Mouse (Mus musculus): Measurements from ENCODE around the gene Svs1.
"Not testable (repeated sequence)": the region's sequence is repeated elsewhere in the genome, so short reads cannot be mapped to it uniquely, and the experiment has no call there.

The Svs1 gene

DNA sequence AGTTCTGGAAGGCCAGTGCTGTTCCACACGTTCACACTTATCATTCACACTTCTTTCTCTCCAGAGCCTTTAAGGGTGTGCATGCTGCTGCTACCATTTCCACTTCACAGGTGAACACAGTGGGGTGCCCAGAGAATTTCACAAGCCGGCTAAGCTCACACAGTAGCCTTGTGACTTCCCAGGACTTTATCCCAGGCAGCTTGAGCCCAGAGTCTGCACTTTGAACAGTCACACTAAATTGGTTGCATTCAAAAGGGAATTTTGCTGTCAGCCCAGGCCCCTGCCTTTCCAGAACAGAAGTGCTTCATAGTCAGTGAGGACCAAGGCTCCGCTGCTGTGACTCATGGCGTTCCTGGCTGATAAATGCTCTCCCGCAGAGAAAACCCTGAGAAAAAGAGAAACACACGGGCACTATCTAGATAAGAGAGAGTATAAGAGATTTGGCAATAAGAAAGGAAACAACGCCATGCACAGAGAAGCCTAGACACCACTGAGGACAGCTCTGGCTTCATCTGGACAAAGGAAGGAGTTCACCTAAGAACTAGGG is at the start of gene Svs1:
Gene Svs1 (plus strand): TSS at position 418 of the 547 bp plus-strand sequence.
- no peak for DNase-seq (ENCODE audit: extremely low spot score, low read depth, low spot score)

DNA sequence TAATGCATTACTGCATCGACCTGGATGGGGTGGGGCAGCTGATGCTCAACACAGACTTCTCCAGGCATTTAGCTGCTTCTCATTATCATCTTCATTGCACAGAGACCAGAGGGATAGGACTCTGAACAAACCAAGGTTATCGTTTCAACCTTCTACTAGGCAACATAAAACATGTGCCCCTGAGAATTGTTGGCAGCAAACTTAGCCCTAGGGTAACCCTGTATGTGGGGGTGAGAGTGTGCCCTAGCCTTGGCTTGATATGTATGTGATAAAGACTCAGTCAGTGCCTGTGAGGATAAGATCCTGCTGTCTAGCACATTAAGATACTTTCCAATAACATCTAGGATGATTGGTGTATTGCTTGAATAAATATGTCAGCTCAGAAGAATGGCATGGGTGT is 37.1 kb upstream of the Svs1 start:
- no peak for DNase-seq (ENCODE audit: extremely low spot score, low read depth, low spot score)

DNA sequence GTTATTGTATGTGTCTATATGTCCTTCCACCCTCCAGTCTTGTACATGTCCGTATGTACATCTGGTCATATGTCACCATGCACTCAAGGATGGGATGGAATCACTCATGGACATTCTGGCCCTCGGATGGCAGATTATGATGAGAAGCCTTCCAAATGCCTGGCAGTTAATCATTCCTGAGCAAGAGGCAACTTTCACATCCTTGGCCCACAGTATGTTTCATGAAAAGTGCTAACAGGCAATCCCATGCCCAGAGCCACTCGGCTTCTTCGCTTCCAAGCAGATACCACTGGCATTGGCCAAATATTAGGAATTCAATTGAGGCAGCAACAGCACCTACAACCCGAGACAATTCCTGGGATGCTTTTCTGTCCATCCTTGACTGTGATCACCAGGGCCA is 36.0 kb upstream of the Svs1 start:
- DNase-seq (ENCODE audit: extremely low spot score, low read depth, low spot score): no peak

DNA sequence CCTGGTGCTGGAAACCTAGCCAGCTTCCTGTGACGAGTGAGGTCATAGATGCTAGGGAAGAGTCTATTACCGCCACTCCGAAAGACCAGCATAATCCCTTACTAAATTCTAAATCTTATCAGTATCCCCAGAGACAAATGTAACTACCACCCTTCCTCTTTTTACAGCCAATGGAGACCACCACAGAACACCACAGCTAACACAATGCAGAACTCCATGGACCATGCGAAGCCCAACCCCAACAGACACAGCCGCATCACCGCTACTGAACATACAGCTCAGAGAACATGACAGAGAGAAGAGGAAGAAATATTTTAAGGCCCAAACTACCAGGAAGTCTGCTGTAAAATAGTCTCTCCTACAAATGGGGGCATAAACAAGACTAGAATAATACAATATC is 35.0 kb upstream of the Svs1 start:
- no peak for DNase-seq (ENCODE audit: extremely low spot score, low read depth, low spot score)

DNA sequence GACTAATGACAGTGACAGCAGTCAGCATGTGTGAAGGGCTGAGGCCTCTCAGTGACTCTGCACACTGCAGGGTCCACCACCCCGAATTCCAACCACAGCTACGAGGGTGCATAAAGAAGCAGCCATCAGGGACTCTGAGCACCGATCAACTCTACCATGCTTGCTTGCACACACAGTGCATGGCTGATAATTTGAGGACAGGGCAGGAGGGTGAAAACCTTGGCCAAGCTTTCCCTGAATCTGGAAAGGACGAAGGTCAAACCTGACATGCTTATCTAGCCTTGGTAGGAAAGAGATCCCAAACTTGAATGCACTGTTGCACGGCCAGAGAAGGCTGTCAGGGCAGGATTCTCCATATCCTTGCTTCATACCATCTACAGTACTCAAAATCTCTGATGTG is 33.4 kb upstream of the Svs1 start:
- DNase-seq (ENCODE audit: extremely low spot score, low read depth, low spot score): no peak

DNA sequence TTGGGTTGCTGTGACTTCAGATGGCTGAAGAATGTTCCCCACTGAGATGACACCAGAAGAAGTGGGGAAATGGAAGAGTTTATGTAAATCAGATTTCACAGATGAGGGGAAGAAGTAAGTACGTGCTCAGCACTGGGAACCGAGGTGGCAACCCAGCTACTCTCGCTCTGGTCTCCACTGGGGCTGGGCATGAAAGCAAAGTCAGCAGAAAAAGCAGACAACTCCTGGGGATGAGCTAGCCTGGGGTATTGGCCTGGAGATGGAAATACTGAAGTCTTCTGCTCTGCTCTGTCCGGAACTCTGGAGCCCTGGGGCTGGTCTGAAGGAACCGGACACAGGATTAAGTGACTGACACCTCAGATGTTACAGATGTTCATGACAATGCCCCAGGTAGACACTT is 32.5 kb upstream of the Svs1 start:
- DNase-seq (ENCODE audit: extremely low spot score, low read depth, low spot score): no peak

DNA sequence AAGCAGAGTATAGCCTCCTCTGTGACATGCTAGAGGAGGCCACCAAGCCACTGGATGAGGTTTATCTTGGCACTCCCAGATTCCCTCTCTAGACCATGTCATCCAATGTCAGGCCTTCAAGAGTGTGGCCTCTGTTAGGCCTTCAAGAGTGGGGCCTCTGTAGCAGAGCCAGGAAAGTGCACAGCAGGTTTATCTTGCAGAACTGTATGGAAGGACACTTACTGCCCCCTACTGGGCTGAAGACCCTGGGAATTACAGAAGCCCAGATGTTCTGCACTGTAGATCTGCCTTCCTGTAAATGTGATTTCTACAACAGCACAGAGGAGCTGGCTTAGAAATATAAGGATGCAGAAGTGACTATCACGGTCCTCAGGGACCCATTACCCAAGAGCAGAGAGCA is 31.7 kb upstream of the Svs1 start:
- no peak for DNase-seq (ENCODE audit: extremely low spot score, low read depth, low spot score)

DNA sequence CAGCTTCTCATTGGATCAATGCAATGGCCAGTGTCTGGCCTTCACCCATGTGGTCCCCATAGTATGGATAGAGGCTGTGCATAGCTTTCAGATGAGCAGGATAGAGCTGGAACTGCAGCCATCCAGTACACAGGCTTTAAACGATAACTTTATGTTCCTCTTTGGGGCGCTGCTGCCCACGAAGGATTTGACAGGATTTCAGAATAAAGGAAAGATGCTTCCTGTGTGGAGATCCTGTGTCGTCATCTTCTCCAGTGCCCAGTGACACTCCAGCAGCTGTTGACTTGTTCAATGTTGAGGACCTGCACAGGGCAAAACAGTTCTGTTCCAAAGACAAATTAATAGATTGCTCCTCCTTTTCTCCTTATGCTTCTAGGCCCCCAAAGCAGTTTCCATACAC is 29.9 kb upstream of the Svs1 start:
- no peak for DNase-seq (ENCODE audit: extremely low spot score, low read depth, low spot score)

DNA sequence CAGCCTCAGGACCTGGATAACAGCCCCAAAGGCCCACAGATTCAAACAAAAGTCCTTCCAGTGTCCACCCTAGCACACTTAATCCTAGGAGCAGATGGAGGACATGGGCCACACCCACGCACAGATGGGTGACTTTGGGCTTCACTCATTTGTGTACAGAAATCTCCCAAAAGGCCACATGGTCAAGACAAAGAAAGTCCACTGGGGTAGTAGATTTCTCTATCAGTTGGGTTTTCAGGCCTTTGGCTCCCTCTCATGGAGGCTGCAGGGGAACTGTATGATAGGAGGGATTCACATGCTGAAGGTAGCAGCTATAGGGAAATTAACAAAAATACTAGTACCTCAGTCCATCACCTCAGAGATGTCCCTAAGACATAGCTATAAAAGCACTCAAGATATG is 28.6 kb upstream of the Svs1 start:
- no peak for DNase-seq (ENCODE audit: extremely low spot score, low read depth, low spot score)

DNA sequence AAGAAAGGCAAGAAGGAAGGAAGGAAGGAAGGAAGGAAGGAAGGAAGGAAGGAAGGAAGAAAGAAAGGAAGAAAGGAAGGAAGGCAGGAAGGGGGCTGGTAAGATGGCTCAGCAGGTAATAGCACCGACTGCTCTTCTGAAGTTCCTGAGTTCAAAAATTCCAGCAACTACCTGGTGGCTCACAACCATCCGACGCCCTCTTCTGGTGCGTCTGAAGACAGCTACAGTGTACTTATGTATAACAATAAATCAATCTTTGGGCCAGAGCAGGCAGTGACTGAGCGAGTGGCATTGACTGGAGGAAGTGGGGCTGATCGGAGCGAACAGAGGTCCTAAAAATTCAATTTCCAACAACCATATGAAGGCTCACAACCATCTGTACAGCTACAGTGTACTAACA is 27.5 kb upstream of the Svs1 start:
- not testable (repeated sequence) for DNase-seq (ENCODE audit: extremely low spot score, low read depth, low spot score)

DNA sequence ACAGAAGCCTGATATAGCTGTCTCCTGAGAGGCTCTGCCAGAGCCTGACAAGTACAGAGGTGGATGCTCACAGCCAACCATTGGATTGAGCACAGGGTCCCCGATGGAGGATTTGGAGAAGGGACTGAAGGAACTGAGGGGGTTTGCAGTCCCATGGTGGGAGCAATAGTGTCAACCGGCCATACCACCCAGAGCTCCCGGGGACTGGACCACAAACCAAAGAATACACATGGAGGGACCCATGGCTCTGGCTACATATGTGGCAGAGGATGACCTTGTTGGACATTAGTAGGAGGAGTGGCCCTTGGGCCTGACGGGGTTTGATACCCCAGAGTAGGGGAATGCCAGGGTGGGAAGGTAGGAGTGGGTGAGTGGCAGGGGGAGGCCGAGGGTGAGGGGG is 20.0 kb upstream of the Svs1 start:
- DNase-seq (ENCODE audit: extremely low spot score, low read depth, low spot score): not testable (repeated sequence)

DNA sequence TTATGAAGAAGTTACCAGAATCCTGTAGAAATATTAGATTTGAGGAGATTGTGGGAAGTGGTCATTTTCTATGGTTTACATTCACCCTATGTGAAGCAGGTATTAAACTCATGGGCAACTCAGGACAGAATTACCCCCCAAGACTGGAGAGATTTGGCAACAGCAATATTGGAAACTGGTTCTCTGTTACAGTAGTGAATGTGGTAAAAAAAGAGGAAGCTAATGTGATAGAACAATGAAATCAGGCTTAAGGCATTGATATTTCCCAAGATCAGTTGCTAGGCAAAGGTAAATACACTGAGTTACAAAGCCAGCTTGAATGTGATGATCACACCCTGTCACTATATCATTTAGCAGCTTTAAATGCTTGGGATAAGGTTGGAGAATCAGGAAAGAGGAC is 18.8 kb upstream of the Svs1 start:
- no peak for DNase-seq (ENCODE audit: extremely low spot score, low read depth, low spot score)

DNA sequence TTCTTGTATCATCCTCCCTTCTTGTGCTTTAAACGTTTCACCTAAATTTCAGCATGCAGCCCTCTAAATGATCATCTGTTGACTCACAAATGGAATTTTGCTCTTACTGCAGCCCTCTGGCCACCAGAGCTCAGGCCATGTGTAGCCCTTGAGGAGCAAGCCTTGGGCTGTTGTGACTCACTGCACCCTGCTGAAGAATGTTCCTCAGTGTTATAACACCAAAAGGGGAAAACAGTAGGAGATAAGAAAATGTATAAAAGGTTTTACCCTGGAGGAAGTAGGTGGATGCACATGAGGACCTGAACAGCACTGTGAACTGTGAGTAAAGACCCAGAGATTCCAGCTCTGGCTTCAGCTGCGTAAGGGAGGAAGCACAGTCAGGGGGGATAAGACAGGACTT is 12.0 kb upstream of the Svs1 start, which contains the start of gene Doxl2:
Gene Doxl2 (plus strand): TSS at position 301 of the 400 bp plus-strand sequence.
- no peak for DNase-seq (ENCODE audit: extremely low spot score, low read depth, low spot score)

DNA sequence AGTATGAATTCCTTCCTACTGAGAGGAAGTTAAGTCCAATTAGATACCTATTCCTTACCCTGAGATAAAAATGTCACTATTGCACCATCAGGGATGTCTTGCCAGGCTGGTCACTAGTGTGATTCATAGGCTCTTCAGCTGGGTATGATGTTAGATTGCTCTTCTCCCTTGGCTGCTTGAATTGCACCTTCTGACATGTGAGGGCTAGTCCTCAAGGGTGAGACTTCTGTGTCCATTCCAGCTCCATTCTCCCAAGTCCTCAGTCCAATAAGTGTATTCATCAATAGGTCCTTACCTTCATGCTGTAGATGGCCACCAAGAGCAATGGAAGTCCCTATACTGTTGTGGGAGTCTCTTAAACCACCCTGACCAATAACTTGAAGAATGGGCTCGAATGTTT is 7.0 kb upstream of the Svs1 start:
- no peak for DNase-seq (ENCODE audit: extremely low spot score, low read depth, low spot score)

DNA sequence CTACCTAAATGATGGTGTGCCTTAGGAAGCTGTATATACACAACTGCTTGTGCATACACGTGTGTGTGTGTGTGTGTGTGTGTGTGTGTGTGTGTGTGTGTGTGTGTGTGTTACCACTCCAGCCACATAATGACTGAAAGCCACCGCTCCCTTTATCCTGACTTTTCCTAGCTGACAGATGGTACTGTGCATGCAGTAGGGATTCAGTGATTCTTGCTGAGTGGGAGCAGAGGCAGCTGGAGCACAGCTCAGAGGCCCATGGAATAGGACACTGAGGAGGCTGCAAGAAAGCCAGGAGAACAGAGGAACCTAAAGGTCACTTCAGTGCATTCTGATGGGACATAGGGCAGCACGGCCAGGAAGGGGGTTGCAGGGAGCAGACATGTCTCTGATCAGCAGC is 4.4 kb upstream of the Svs1 start:
- DNase-seq (ENCODE audit: extremely low spot score, low read depth, low spot score): no peak

DNA sequence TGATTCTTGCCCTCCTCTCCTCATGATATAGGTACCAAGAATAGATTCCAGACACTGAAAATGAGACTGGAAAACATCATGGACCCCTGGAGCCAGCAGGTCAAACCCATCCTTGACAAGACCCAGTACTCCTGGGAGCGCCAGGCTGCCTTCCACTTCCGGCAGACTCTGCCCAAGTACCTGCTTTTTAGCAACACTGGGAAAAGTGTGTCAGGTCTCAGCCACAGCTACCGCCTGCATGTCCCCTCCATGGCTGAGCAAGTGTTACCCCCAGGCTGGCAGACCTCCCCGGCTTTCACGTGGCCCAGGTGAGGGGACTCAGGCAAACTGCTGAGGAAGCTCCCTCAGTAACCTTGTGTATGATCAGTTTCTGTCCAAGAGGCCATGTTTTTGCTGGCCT is 3.3 kb downstream of the Svs1 start:
- DNase-seq (ENCODE audit: extremely low spot score, low read depth, low spot score): no peak

DNA sequence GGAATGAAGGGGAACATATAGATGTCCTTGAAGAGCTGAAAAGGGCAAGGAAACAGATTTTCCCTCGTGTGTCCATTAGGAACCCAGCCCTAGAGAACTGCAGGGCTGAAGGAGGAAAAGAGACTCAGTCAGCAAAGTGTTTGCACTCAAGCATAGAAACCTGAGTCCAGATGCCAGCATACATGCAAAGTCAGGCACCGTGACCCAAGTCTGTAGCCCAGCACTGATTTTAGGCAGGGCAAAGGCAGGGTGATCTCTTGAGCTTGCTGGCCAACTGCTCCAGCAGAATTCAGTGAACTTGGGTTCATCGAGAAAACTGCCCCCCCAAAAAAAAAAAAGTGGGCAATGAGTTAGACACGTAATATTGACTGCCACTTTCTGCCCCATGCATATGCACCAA is 5.3 kb downstream of the Svs1 start:
- DNase-seq (ENCODE audit: extremely low spot score, low read depth, low spot score): no peak

DNA sequence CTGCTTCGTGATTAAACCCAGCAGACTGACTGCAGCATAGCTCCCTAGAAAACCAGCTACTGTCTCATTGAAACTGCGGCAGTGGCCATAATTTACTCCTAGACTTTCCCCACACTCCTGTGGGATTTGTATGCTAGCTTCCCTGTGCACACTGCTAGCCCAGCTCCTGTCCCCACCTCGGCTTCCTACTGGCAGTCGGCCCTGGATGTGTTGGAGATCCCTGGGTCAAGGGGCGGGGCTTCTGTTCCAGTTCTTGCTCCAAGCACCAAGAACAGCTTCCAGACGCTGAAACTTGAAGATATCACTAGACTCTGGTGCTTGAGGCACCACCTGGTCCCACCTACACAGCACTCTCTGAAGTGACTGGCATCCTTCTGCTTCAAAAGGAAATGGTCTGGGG is 11.5 kb downstream of the Svs1 start:
- no peak for DNase-seq (ENCODE audit: extremely low spot score, low read depth, low spot score)

DNA sequence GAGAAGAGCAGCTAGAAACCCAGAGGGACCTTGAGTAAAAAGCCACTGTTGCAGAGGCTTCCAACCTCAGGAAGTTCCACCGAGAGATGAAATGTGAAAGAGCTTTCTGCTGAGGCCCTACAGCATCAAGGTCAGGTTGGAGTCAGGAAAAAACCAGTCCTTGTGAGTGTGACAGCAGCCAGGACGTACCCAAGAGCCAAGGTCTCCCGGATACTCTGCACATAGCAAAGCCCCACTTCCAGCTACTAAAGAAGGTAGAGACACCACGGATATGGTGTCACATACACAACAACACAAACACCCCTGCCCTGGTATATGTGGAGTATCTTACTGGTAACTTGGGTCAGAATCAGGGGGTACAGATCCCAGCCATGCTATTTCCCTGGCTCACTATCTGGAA is 12.1 kb downstream of the Svs1 start:
- DNase-seq (ENCODE audit: extremely low spot score, low read depth, low spot score): no peak

DNA sequence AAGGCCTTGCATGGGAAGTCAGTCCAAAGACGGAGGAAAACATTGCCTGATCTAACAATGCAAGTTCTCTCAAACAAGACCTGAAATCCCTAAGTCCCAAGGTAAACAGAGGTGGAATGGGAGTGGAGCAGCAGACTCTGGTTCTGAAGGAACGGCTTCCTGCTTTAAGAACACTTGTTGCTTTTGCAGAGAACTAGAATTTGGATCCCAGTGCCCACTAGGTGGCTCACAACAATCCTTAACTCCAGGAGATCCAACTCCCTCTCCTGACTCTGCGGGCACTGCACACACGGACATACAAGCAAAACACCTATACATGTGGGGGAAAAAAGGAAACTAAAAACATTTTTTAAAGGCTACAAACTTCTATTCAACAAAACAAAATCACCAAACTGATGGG is 16.7 kb downstream of the Svs1 start:
- DNase-seq (ENCODE audit: extremely low spot score, low read depth, low spot score): no peak

DNA sequence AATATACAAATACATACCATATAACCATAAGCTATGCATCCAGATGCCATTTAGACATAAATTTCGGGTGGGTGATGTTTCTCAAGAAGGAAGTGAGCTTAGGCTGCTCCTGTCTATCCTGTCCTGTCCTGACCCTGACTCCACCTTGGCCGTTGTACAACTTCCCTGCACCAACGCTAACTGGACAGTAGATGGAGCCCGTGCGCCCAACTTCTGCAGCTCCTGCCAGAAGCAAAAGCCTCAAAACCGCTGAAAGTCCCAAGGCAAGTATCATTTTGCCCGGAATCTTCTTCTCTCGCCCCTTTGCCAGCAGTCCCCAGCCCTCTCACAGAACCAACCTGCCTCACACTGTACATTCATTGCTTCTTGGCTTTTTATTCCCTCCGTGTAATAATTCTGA is 21.3 kb downstream of the Svs1 start:
- DNase-seq (ENCODE audit: extremely low spot score, low read depth, low spot score): no peak

DNA sequence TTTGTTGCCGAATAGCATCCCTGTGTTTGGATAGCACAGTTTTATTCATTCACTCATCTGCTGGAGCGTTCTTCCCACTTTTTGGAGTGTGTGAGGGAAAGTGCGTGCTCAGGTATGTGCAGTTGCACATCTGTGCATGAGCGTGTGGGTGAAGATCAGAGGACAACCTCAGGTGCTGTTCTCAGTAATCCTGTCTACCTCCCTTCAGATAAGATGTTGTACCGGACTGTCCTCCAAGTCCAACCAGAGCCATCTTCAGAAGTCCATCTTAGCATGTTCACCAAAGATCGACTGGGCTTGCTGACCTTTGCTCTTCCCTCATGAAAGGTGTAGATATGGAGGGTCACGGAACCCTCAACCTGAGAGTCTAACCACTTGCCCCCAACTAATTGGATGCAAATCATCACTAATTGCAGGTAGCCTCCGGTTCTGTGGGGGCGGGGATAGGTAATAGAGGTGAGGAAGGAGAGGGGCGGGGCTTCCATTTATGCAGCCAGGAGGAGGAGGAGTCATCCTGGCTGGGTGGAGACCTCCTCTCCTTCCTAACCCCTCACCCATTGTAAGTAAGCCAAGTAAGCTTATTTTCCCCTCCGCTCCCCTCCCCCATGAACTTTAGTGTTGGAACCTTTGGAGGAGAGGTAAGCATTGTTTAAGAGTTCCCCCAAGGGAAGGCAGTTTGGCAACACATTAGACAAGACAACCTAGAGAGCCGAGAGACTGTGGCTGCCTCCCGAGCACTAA is 21.9 kb downstream of the Svs1 start:
- no peak for DNase-seq (ENCODE audit: extremely low spot score, low read depth, low spot score)

DNA sequence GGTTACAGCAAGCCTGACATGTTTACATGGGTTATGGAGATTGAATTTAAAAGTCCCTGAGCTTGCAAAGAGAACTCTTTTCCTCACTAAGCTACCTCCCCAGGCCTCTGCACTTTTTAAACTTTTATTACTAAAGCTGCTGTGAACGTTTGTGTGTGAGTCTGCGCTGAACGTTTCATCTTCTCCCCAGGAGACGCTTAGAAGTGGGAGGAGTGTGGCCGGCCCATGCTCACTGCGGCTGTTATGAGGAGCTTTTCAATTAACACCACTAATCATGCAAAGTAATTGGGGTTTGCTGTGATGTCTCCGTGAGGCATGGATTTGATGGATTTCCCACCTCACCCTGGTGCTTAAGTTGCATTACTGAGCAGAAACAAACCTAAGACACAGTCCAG is 22.5 kb downstream of the Svs1 start:
- no peak for DNase-seq (ENCODE audit: extremely low spot score, low read depth, low spot score)
